Comparison of ENCODE assay signal across 21 mouse cellular contexts in genomic region chr7:119835371-119835770, GRCm38 (mm10).
"Had no signal": no experiment of that assay in that cellular context is flagged by ENCODE, and none has a peak within 500 bp of the region (broad histone marks: within the 10 kb centered on the region; RNA-seq: fewer than 3 reads in every experiment).

No protein-coding gene starts in this region.

- DNase-seq: kidney, adult 18-20 months; kidney, adult 9 months; kidney, postnatal 14 days; kidney, postnatal 4 days; layer of hippocampus, adult 9-11 months; layer of hippocampus, postnatal 36 days; liver, postnatal 0 days; lung, embryonic 14.5 days; retina, postnatal 1 day; right cerebral cortex, postnatal 25 days; spleen, adult 18-20 months; thymus, adult 18-20 months had no signal

- H3K27ac ChIP-seq: left cerebral cortex, adult 2 months; limb, embryonic 12.5 days; limb, embryonic 15.5 days; liver, embryonic 14.5 days; macrophage; midbrain, embryonic 12.5 days; midbrain, embryonic 15.5 days; neural tube, embryonic 13.5 days; stomach, postnatal 0 days had no signal

- H3K4me1 ChIP-seq: limb, embryonic 12.5 days; limb, embryonic 15.5 days; midbrain, embryonic 12.5 days; midbrain, embryonic 15.5 days; neural tube, embryonic 13.5 days had no signal

- H3K4me3 ChIP-seq: left cerebral cortex, adult 2 months; limb, embryonic 12.5 days; limb, embryonic 15.5 days; midbrain, embryonic 12.5 days; midbrain, embryonic 15.5 days; neural tube, embryonic 13.5 days had no signal

- H3K36me3 ChIP-seq: midbrain, embryonic 15.5 days; neural tube, embryonic 13.5 days had no signal

- H3K27me3 ChIP-seq: limb, embryonic 12.5 days; limb, embryonic 15.5 days; midbrain, embryonic 12.5 days; midbrain, embryonic 15.5 days; neural tube, embryonic 13.5 days had no signal
